Mouse (Mus musculus) CH12.LX (cell line): ENCODE data around the gene Lman2. TPM values are rescaled to one million over a fixed set of nuclear protein-coding genes. Genes with fewer than 3 reads are reported as not detected.
A peak's percentile ranks its signal among the peaks of the same experiment; 100 is the strongest.

Experiments used
- DNase-seq: peaks from one replicate; pipeline ENCODE4 v3.0.0-alpha.2; 2013; ENCODE audit errors: extremely low read depth
- H3K27ac ChIP-seq: 2 replicates; pipeline ENCODE4 v1.5.1; 2012; ENCODE audit warnings: low read depth, mild to moderate bottlenecking, control low read depth, moderate library complexity; ENCODE audit not compliant: insufficient read depth
- H3K27me3 ChIP-seq: replicated peaks from 2 replicates; pipeline ENCODE3; 2012; ENCODE audit warnings: inconsistent platforms
- H3K36me3 ChIP-seq, 2 experiments: replicated peaks in 1 of 2; 2 replicates each; pipeline versions ENCODE3 to v1.6.1; 2012; ENCODE audit warnings: inconsistent platforms in 1 of 2, low read length in 1 of 2, mild to moderate bottlenecking in 1 of 2, mixed read lengths in 1 of 2, moderate library complexity in 1 of 2; ENCODE audit not compliant: control insufficient read depth in 1 of 2, insufficient read depth in 1 of 2
- H3K4me1 ChIP-seq, 2 experiments: 2 replicates each; pipeline ENCODE4 v1.6.1; 2012; ENCODE audit warnings: inconsistent platforms in 1 of 2, moderate library complexity in 1 of 2; ENCODE audit not compliant: insufficient read depth in 2 of 2, control insufficient read depth in 1 of 2
- H3K4me2 ChIP-seq: 2 replicates; pipeline ENCODE4 v1.6.1; 2012; ENCODE audit warnings: low read depth, mild to moderate bottlenecking, control low read depth; ENCODE audit not compliant: poor library complexity, insufficient read depth, severe bottlenecking
- H3K4me3 ChIP-seq, 3 experiments: fragments of 150-350 bp in 1 of 3; sonication (generic) in 1 of 3; replicated peaks in 1 of 3; 2 replicates each; pipeline versions ENCODE3 to v1.5.1; 2011 to 2012; ENCODE audit warnings: low read depth in 2 of 3, low read length in 2 of 3, mild to moderate bottlenecking in 2 of 3, moderate library complexity in 2 of 3, control low read depth in 1 of 3, improper control_type of control experiment in 1 of 3, inconsistent platforms in 1 of 3, mixed read lengths in 1 of 3; ENCODE audit not compliant: poor library complexity in 1 of 3
- H3K79me2 ChIP-seq: replicated peaks from 2 replicates; pipeline ENCODE4 v1.6.1; 2012; ENCODE audit warnings: mild to moderate bottlenecking, moderate library complexity; ENCODE audit not compliant: control insufficient read depth, poor library complexity, insufficient read depth, severe bottlenecking; ENCODE audit errors: extremely low read depth
- H3K9ac ChIP-seq: 2 replicates; pipeline ENCODE4 v1.6.1; 2012; ENCODE audit warnings: low read depth, mild to moderate bottlenecking, control low read depth, moderate library complexity; ENCODE audit not compliant: insufficient read depth
- H3K9me3 ChIP-seq: replicated peaks from 2 replicates; pipeline ENCODE3; 2012; ENCODE audit warnings: low read length, inconsistent platforms, mixed read lengths
- BHLHE40 ChIP-seq: IDR thresholded peaks from 2 replicates; pipeline ENCODE4 v1.6.1; 2011; ENCODE audit warnings: mild to moderate bottlenecking, low read depth, low read length, improper control_type of control experiment
- CHD1 ChIP-seq: IDR thresholded peaks from 2 replicates; pipeline ENCODE4 v1.6.1; 2012; ENCODE audit warnings: low read depth, low read length, improper control_type of control experiment, inconsistent platforms
- CHD2 ChIP-seq: IDR thresholded peaks from 2 replicates; pipeline ENCODE4 v1.6.1; 2011; ENCODE audit warnings: low read length, improper control_type of control experiment
- CTCF ChIP-seq, 2 experiments: IDR thresholded peaks in 1 of 2; conservative IDR thresholded peaks in 1 of 2; 2 replicates each; pipeline ENCODE4 v1.5.1; 2011 to 2012; ENCODE audit warnings: low read depth in 2 of 2, low read length in 2 of 2, improper control_type of control experiment in 1 of 2, inconsistent platforms in 1 of 2, mild to moderate bottlenecking in 1 of 2, moderate library complexity in 1 of 2
- E2F4 ChIP-seq: IDR thresholded peaks from 2 replicates; pipeline ENCODE4 v1.6.1; 2011; ENCODE audit warnings: low read depth, low read length, improper control_type of control experiment; ENCODE audit not compliant: insufficient replicate concordance
- ELF1 ChIP-seq: IDR thresholded peaks from 2 replicates; pipeline ENCODE4 v1.6.1; 2014; ENCODE audit warnings: low read depth, mild to moderate bottlenecking, inconsistent platforms, low read length, improper control_type of control experiment
- EP300 ChIP-seq: IDR thresholded peaks from 2 replicates; pipeline ENCODE4 v1.6.1; 2011; ENCODE audit warnings: low read length, improper control_type of control experiment
- GABPA ChIP-seq: IDR thresholded peaks from 2 replicates; pipeline ENCODE4 v1.6.1; 2012; ENCODE audit warnings: low read depth, low read length, improper control_type of control experiment, inconsistent platforms; ENCODE audit not compliant: insufficient replicate concordance
- HCFC1 ChIP-seq: IDR thresholded peaks from 2 replicates; pipeline ENCODE4 v1.6.1; 2012; ENCODE audit warnings: low read depth, mild to moderate bottlenecking, inconsistent platforms, low read length, improper control_type of control experiment
- KAT2A ChIP-seq: IDR thresholded peaks from 2 replicates; pipeline ENCODE4 v1.6.1; 2012; ENCODE audit warnings: low read length, improper control_type of control experiment, inconsistent platforms; ENCODE audit not compliant: insufficient replicate concordance
- MAFK ChIP-seq: IDR thresholded peaks from 2 replicates; pipeline ENCODE4 v1.6.1; 2011; ENCODE audit warnings: low read length, improper control_type of control experiment; ENCODE audit not compliant: insufficient replicate concordance
- MAX ChIP-seq: IDR thresholded peaks from 2 replicates; pipeline ENCODE4 v1.6.1; 2011; ENCODE audit warnings: low read length, improper control_type of control experiment
- MAZ ChIP-seq: IDR thresholded peaks from 2 replicates; pipeline ENCODE4 v1.6.1; 2012; ENCODE audit warnings: low read depth, mild to moderate bottlenecking, inconsistent platforms, low read length, improper control_type of control experiment, moderate library complexity
- MEF2A ChIP-seq: IDR thresholded peaks from 2 replicates; pipeline ENCODE4 v1.6.1; 2014; ENCODE audit warnings: low read depth, mild to moderate bottlenecking, inconsistent platforms, low read length, improper control_type of control experiment, borderline replicate concordance
- MXI1 ChIP-seq: IDR thresholded peaks from 2 replicates; pipeline ENCODE4 v1.6.1; 2011; ENCODE audit warnings: mild to moderate bottlenecking, low read depth, low read length, improper control_type of control experiment
- MYC ChIP-seq: IDR thresholded peaks from 2 replicates; pipeline ENCODE4 v1.6.1; 2011; ENCODE audit warnings: low read depth, mild to moderate bottlenecking, improper control_type of control experiment, low read length
- NELFE ChIP-seq: IDR thresholded peaks from 2 replicates; pipeline ENCODE4 v1.6.1; 2011; ENCODE audit warnings: low read depth, low read length, improper control_type of control experiment
- NRF1 ChIP-seq: IDR thresholded peaks from 2 replicates; pipeline ENCODE4 v1.6.1; 2014; ENCODE audit warnings: low read depth, mild to moderate bottlenecking, inconsistent platforms, low read length, improper control_type of control experiment, moderate library complexity
- PAX5 ChIP-seq: IDR thresholded peaks from 2 replicates; pipeline ENCODE4 v1.6.1; 2012; ENCODE audit warnings: low read length, inconsistent platforms, mixed read lengths
- POLR2A ChIP-seq: IDR thresholded peaks from 2 replicates; pipeline ENCODE4 v1.6.1; 2011; ENCODE audit warnings: low read depth, mild to moderate bottlenecking, improper control_type of control experiment, low read length
- POLR2AphosphoS2 ChIP-seq: IDR thresholded peaks from 2 replicates; pipeline ENCODE4 v1.6.1; 2011; ENCODE audit warnings: low read depth, low read length, improper control_type of control experiment
- RCOR1 ChIP-seq: conservative IDR thresholded peaks from 2 replicates; pipeline ENCODE4 v1.6.1; 2012; ENCODE audit warnings: low read depth, mild to moderate bottlenecking, inconsistent platforms, low read length, improper control_type of control experiment
- SIN3A ChIP-seq: IDR thresholded peaks from 2 replicates; pipeline ENCODE4 v1.6.1; 2012; ENCODE audit warnings: low read length, improper control_type of control experiment, inconsistent platforms
- SMC3 ChIP-seq: IDR thresholded peaks from 2 replicates; pipeline ENCODE4 v1.6.1; 2011; ENCODE audit warnings: low read depth, low read length, improper control_type of control experiment
- TCF12 ChIP-seq: IDR thresholded peaks from 2 replicates; pipeline ENCODE4 v1.6.1; 2014; ENCODE audit warnings: low read depth, mild to moderate bottlenecking, inconsistent platforms, low read length, improper control_type of control experiment
- UBTF ChIP-seq: IDR thresholded peaks from 2 replicates; pipeline ENCODE4 v1.6.1; 2012; ENCODE audit warnings: low read depth, mild to moderate bottlenecking, inconsistent platforms, low read length, improper control_type of control experiment, moderate library complexity
- USF1 ChIP-seq: IDR thresholded peaks from 2 replicates; pipeline ENCODE4 v1.6.1; 2014; ENCODE audit warnings: low read depth, mild to moderate bottlenecking, inconsistent platforms, low read length, improper control_type of control experiment
- ZC3H11A ChIP-seq: IDR thresholded peaks from 2 replicates; pipeline ENCODE4 v1.6.1; 2012; ENCODE audit warnings: low read depth, mild to moderate bottlenecking, inconsistent platforms, low read length, improper control_type of control experiment
- ZKSCAN1 ChIP-seq: IDR thresholded peaks from 2 replicates; pipeline ENCODE4 v1.6.1; 2012; ENCODE audit warnings: low read depth, inconsistent platforms, low read length, improper control_type of control experiment, borderline replicate concordance
- ZMIZ1 ChIP-seq: IDR thresholded peaks from 2 replicates; pipeline ENCODE4 v1.6.1; 2012; ENCODE audit warnings: low read depth, mild to moderate bottlenecking, inconsistent platforms, low read length, improper control_type of control experiment
- ZNF384 ChIP-seq: IDR thresholded peaks from 2 replicates; pipeline ENCODE4 v1.6.1; 2012; ENCODE audit warnings: low read depth, low read length, improper control_type of control experiment, inconsistent platforms
- dilution Hi-C: fragments of 300-500 bp; cut with MboI; formaldehyde crosslinking; loops from 2 replicates; pipeline ENCODE4 v1.14.3; 2020; ENCODE audit warnings: low sequenced_read_pairs; ENCODE audit not compliant: extremely low pct_unique_long_range_greater_than_20kb, extremely low pct_ligation_motif_present
- in situ Hi-C: fragments of 300-500 bp; cut with MboI; formaldehyde crosslinking; loops from 3 replicates; pipeline ENCODE4 v1.14.3; 2019; ENCODE audit warnings: low sequenced_read_pairs, low pct_ligation_motif_present, low pct_unique_long_range_greater_than_20kb, mixed read lengths
- polyA plus RNA-seq: library from polyadenylated mRNA; unstranded; fragments of >175 nt; gene quantifications from 2 replicates; pipeline ENCODE4 v1.2.1, GENCODE M21; 2012; ENCODE audit warnings: low read depth; ENCODE audit not compliant: insufficient read length
- total RNA-seq, 2 experiments: library from RNA; depleted of rRNA; stranded (reverse); fragments of 300-350 nt in 1 of 2; fragments of >200 nt in 1 of 2; gene quantifications; 2 replicates each; pipeline ENCODE4 v1.2.3; 2012 to 2014

Gene Lman2
- total and polyA plus RNA-seq, 3 experiments, result 94.6 to 174 (median 126) TPM

- H3K4me3 ChIP-seq, result no peak overlapping the region
- no peak overlapping the region for H3K27ac ChIP-seq
- in situ Hi-C loops, result no loop called here
- no peaks in the 10 kb centered on the region for H3K9me3 ChIP-seq
- H3K4me1 ChIP-seq, result peaks cover 27 to 44% of the 10 kb centered on the region in 2 experiments
- dilution Hi-C loops, result no loop called here
- no peak overlapping the region for H3K9ac ChIP-seq
- no peak for DNase-seq
- no peak for TF ChIP-seq HCFC1
- TF ChIP-seq CTCF (conservative IDR thresholded peaks at IDR 0.05 in 1 of 2, IDR thresholded peaks at IDR 0.05 in 1 of 2; ENCODE audit: low read depth in 2 of 2, low read length in 2 of 2), result no peak
- TF ChIP-seq MEF2A, result no peak
- TF ChIP-seq POLR2A, result no peak
- TF ChIP-seq NELFE, result no peak
- TF ChIP-seq TCF12, result no peak
- TF ChIP-seq MAZ, result no peak
- TF ChIP-seq PAX5, result no peak
- no peak for TF ChIP-seq SMC3
- TF ChIP-seq ZMIZ1, result no peak
- no peak for TF ChIP-seq USF1
- no peak for TF ChIP-seq CHD1
- no peak for TF ChIP-seq EP300
- no peak for TF ChIP-seq ZKSCAN1
- TF ChIP-seq BHLHE40, result no peak
- TF ChIP-seq ZNF384, result no peak
- TF ChIP-seq MAX, result no peak
- TF ChIP-seq MAFK, result no peak
- no peak for TF ChIP-seq E2F4
- TF ChIP-seq MYC, result no peak
- no peak overlapping the region for H3K4me2 ChIP-seq
- peaks cover 29 to 33% of the 10 kb centered on the region in 2 experiments for H3K36me3 ChIP-seq
- H3K79me2 ChIP-seq, result peaks cover 10% of the 10 kb centered on the region
- H3K27me3 ChIP-seq, result no peaks in the 10 kb centered on the region
These were observed 34.4 kb downstream of the Lman2 start for GRCm38 (mm10) chr13:55328171-55328570.

GRCm38 (mm10) chr13:55327633-55328032, 35.0 kb downstream of the Lman2 start:
- peak; percentile 94 for DNase-seq
- Histone ChIP-seq H3K36me3 (peaks cover 29 to 36% of the 10 kb centered on the region in 2 experiments), H3K27me3 (no peaks in the 10 kb centered on the region), H3K27ac (no peak overlapping the region; the same call in 1 of the 2 replicates), H3K4me1 (peaks cover 27 to 48% of the 10 kb centered on the region in 2 experiments), H3K9ac (no peak overlapping the region), H3K9me3 (no peaks in the 10 kb centered on the region), H3K4me2 (no peak overlapping the region), H3K4me3 (no peak overlapping the region), H3K79me2 (peaks cover 15% of the 10 kb centered on the region)
- dilution Hi-C loops (no loop called here), in situ Hi-C loops (no loop called here)
- TF ChIP-seq GABPA (no peak), CHD1 (no peak), ELF1 (peak; percentile 62), NRF1 (peak; percentile 77), TCF12 (no peak), SMC3 (peak; percentile 62), MAX (peak; percentile 89), MEF2A (no peak), E2F4 (no peak), NELFE (no peak), MYC (peak; percentile 90), KAT2A (no peak), HCFC1 (no peak; the same call in 1 of the 2 replicates), CTCF (conservative IDR thresholded peaks at IDR 0.05 in 1 of 2, IDR thresholded peaks at IDR 0.05 in 1 of 2; ENCODE audit: low read depth in 2 of 2, low read length in 2 of 2) (peak; percentile 88 to 89), MXI1 (peak; percentile 92), ZKSCAN1 (no peak), CHD2 (0 out of 2 replicates have a peak, but pooled peaks have one; percentile 4), POLR2AphosphoS2 (no peak), ZC3H11A (no peak), SIN3A (peak; percentile 93), USF1 (no peak; the same call in 1 of the 2 replicates), PAX5 (no peak), POLR2A (no peak), BHLHE40 (peak; percentile 72), UBTF (no peak), RCOR1 (no peak), ZMIZ1 (0 out of 2 replicates have a peak, but pooled peaks have one; percentile 27)
